Mouse (Mus musculus) brain, embryonic 14.5 days (tissue): ENCODE data around the gene Cog7. TPM values are rescaled to one million over a fixed set of nuclear protein-coding genes. Genes with fewer than 3 reads are reported as not detected.

ENCODE experiments used
- DNase-seq: peaks from one replicate; pipeline ENCODE4 v3.0.0-alpha.2; 2011; ENCODE audit warnings: low read depth
- CTCF ChIP-seq: fragments of 200-500 bp; IDR thresholded peaks from 2 replicates; pipeline ENCODE4 v1.5.1; 2012; ENCODE audit warnings: inconsistent platforms, mild to moderate bottlenecking, moderate library complexity, borderline replicate concordance; ENCODE audit not compliant: insufficient read depth, insufficient read length; ENCODE audit errors: extremely low read depth
- POLR2A ChIP-seq: fragments of 200-500 bp; IDR thresholded peaks from 2 replicates; pipeline ENCODE4 v1.6.1; 2012; ENCODE audit warnings: mild to moderate bottlenecking, inconsistent platforms, borderline replicate concordance; ENCODE audit not compliant: poor library complexity, insufficient read depth, insufficient read length, severe bottlenecking; ENCODE audit errors: extremely low read depth
- polyA plus RNA-seq: library from polyadenylated mRNA; depleted of rRNA; stranded (reverse); fragments of >200 nt; gene quantifications from 2 replicates; pipeline ENCODE4 v1.2.3, GENCODE M21; 2012

Cog7 gene
- polyA plus RNA-seq, 1 experiment = 18.3 TPM

GRCm38 (mm10) chr7:121939244-121939643 lies 42.3 kb downstream of the Cog7 start:
- peak; percentile 13 for DNase-seq
- TF ChIP-seq CTCF = no peak
- TF ChIP-seq POLR2A = no peak

GRCm38 (mm10) chr7:121938124-121938891 lies 43.2 kb downstream of the Cog7 start:
- peak; percentile 67 for DNase-seq
- TF ChIP-seq CTCF (no peak), POLR2A (no peak)

- DNase-seq = peak; percentile 77
- no peak for TF ChIP-seq CTCF
Observed at GRCm38 (mm10) chr7:121936861-121937630, 44.5 kb downstream of the Cog7 start.

- DNase-seq = no peak
Observed at GRCm38 (mm10) chr7:121935906-121936794, 45.4 kb downstream of the Cog7 start.

GRCm38 (mm10) chr7:121934346-121934745 lies 47.2 kb downstream of the Cog7 start:
- TF ChIP-seq CTCF (no peak), POLR2A (no peak)
- DNase-seq = no peak

More at GRCm38 (mm10) chr7:121935906-121936794, 45.4 kb downstream of the Cog7 start:
- TF ChIP-seq CTCF (no peak), POLR2A (no peak)

GRCm38 (mm10) chr7:121933675-121934074 lies 47.8 kb downstream of the Cog7 start:
- no peak for DNase-seq
- no peak for TF ChIP-seq CTCF
- no peak for TF ChIP-seq POLR2A

GRCm38 (mm10) chr7:121931246-121931645 lies 50.3 kb downstream of the Cog7 start:
- TF ChIP-seq POLR2A = no peak
- no peak for TF ChIP-seq CTCF
- DNase-seq = peak; percentile 31

- no peak for DNase-seq
- TF ChIP-seq POLR2A (no peak), CTCF (no peak)
Observed at GRCm38 (mm10) chr7:121927882-121928281, 53.6 kb downstream of the Cog7 start.

- TF ChIP-seq CTCF = no peak
- no peak for DNase-seq
Observed at GRCm38 (mm10) chr7:121924361-121924760, 57.1 kb downstream of the Cog7 start.

GRCm38 (mm10) chr7:121913944-121914343 lies 67.6 kb downstream of the Cog7 start:
- no peak for DNase-seq
- TF ChIP-seq POLR2A = no peak
- no peak for TF ChIP-seq CTCF

- no peak for DNase-seq
- no peak for TF ChIP-seq CTCF
- TF ChIP-seq POLR2A = no peak
Observed at GRCm38 (mm10) chr7:121912250-121912649, 69.3 kb downstream of the Cog7 start.
